Mouse (Mus musculus) hindbrain, embryonic 16.5 days (tissue): Measurements from ENCODE around the gene Nppc. TPM values are rescaled to one million over a fixed set of nuclear protein-coding genes. Genes with fewer than 3 reads are reported as not detected.

Experiments used
- ATAC-seq: fragments of 200-750 bp; cut with Nextera tagmentation; 2 replicates; pipeline ENCODE4 v1.8.0; 2017; ENCODE audit warnings: moderate TSS enrichment, moderate library complexity
- H3K27ac ChIP-seq: fragments of 300-500 bp; sonication (generic); 2 replicates; pipeline ENCODE4 v1.5.1; 2014; ENCODE audit warnings: low read depth, mild to moderate bottlenecking, control low read depth, low read length, moderate library complexity
- H3K27me3 ChIP-seq: fragments of 300-500 bp; sonication (generic); replicated peaks from 2 replicates; pipeline ENCODE4 v1.6.1; 2014; ENCODE audit warnings: low read length; ENCODE audit not compliant: control insufficient read depth, insufficient read depth
- H3K36me3 ChIP-seq: fragments of 300-500 bp; sonication (generic); 2 replicates; pipeline ENCODE4 v1.6.1; 2014; ENCODE audit warnings: mild to moderate bottlenecking, low read length, moderate library complexity, mixed read lengths; ENCODE audit not compliant: control insufficient read depth, insufficient read depth
- H3K4me1 ChIP-seq: fragments of 300-500 bp; sonication (generic); 2 replicates; pipeline ENCODE4 v1.6.1; 2014; ENCODE audit warnings: low read depth, low read length; ENCODE audit not compliant: control insufficient read depth, insufficient read depth
- H3K4me2 ChIP-seq: fragments of 300-500 bp; sonication (generic); 2 replicates; pipeline ENCODE4 v1.6.1; 2014; ENCODE audit warnings: mild to moderate bottlenecking, low read length, control low read depth, moderate library complexity
- H3K4me3 ChIP-seq: fragments of 300-500 bp; sonication (generic); 2 replicates; pipeline ENCODE4 v1.5.1; 2014; ENCODE audit warnings: mild to moderate bottlenecking, low read length, control low read depth, moderate library complexity
- H3K9ac ChIP-seq: fragments of 300-500 bp; sonication (generic); 2 replicates; pipeline ENCODE4 v1.6.1; 2014; ENCODE audit warnings: low read depth, mild to moderate bottlenecking, control low read depth, low read length, moderate library complexity
- H3K9me3 ChIP-seq: fragments of 300-500 bp; sonication (generic); 2 replicates; pipeline ENCODE4 v1.6.1; 2014; ENCODE audit warnings: mild to moderate bottlenecking, low read length, moderate library complexity; ENCODE audit not compliant: control insufficient read depth
- WGBS: fragments of 180-500 bp; shearing (Covaris S2); extraction: QIAGEN DNeasy Blood & Tissue Kit; methylation state at CpG from one replicate; pipeline ENCODE4 v1.1.7; 2014; 5-methylcytosine and 5-hydroxymethylcytosine counted together
- polyA plus RNA-seq: library from polyadenylated mRNA; unstranded; fragments of >200 nt; fragmentation: Nextera tagmentation; extraction: Ambion mirVana; gene quantifications from 2 replicates; pipeline ENCODE4 v1.2.1, GENCODE M21; 2015

Nppc gene
- polyA plus RNA-seq, 1 experiment from 2014 or later = 26.6 TPM

DNA sequence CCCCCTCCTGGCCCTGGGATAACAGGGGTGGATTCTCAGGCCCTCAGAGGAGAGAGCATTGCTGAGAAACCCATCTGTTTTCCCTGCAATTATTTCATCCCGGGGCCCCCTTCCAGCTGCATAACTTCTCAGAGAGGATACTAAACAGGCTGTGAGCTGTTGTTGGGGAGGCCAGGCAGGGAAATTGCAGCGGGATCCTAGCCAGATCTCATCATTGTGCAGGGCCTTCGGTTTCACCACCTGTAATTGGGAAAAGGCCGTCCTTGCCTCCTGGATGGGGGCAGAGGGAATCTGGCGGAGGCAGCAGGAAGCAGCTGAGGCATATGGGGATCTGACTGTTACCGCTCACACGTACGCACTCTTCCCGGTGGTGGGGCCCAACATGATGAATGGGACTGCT is 4.0 kb upstream of the Nppc start:
- peaks cover 10% of the 10 kb centered on the region for H3K27me3 ChIP-seq
- 38% methylated on average over 9 of the region's 9 CpGs for WGBS
- no peak overlapping the region for H3K27ac ChIP-seq
- H3K36me3 ChIP-seq = no peaks in the 10 kb centered on the region
- H3K4me3 ChIP-seq = no peak overlapping the region
- H3K4me2 ChIP-seq = no peak overlapping the region
- no peaks in the 10 kb centered on the region for H3K9me3 ChIP-seq
- peaks cover 6% of the 10 kb centered on the region for H3K4me1 ChIP-seq
- no peak for ATAC-seq
- no peak overlapping the region for H3K9ac ChIP-seq

DNA sequence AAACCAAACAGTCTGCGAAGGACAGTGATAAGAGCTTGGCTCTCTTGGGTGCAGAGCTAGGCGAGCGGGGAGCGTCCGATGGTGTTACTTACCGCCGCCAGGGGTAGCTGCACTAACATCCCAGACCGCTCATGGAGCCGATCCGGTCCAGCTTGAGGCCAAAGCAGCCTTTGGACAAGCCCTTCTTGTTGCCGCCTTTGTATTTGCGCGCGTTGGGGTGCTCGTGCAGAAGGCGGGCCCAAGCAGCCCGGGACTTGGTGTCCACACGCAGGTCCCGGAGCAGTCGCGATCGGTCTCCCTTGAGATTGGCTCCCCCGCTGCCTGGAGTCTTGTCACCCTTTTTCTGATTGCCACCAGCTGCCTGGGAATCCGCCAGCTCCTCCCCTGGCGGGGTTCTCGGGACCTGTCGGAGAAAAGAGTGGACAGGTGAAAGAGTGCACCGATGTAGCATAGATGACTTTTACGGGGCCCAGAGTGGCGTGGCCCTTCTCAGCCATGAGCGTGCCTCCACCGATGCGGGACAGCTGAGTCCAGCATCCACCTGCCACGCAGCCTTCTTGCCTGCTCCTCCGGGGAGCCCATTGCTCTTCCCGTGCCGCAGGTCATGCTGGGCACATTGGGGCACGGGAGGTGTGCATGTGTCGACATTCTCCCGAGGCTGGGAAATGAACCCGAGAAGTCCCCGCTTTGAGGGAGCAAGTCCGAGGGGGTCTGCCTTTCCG is 658 bp downstream of the Nppc start:
- Histone ChIP-seq H3K9ac (peak overlapping the region; percentile 77), H3K27ac (peak overlapping the region; percentile 51; the same call in 1 of the 2 replicates), H3K4me2 (peak overlapping the region; percentile 99), H3K27me3 (peaks cover 10% of the 10 kb centered on the region), H3K4me1 (peaks cover 8% of the 10 kb centered on the region), H3K4me3 (peak overlapping the region; percentile 58), H3K9me3 (no peaks in the 10 kb centered on the region), H3K36me3 (no peaks in the 10 kb centered on the region)
- under 1% methylated on average over 44 of the region's 44 CpGs for WGBS
- ATAC-seq = peak; percentile 68

DNA sequence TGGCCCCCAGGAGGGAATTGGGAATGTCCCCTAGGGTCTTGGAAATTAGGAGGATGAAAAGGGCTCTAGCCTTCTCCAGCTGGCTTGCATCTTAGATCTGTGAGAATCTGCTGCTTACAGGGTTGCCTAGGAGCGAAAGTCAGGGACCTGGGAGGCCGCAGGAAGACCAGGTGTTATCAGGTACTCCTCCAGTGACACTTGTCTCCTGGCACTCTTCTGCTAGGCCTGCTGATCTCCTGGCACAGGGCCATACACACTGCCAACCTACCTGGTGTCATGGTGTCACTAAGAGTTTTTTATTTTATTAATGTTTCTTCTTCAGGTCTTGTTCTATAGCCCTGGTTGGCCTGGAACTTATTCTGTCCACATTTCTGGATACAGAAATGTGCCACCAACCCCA is 5.3 kb downstream of the Nppc start:
- H3K4me1 ChIP-seq = peaks cover 7% of the 10 kb centered on the region
- H3K4me3 ChIP-seq = no peak overlapping the region
- H3K4me2 ChIP-seq = no peak overlapping the region
- no peak overlapping the region for H3K27ac ChIP-seq
- no peaks in the 10 kb centered on the region; the same call in 1 of the 2 replicates for H3K27me3 ChIP-seq
- H3K9me3 ChIP-seq = no peaks in the 10 kb centered on the region
- H3K9ac ChIP-seq = no peak overlapping the region
- ATAC-seq = no peak
- no peaks in the 10 kb centered on the region for H3K36me3 ChIP-seq
- 80% methylated on average over 2 of the region's 2 CpGs for whole genome bisulfite sequencing

DNA sequence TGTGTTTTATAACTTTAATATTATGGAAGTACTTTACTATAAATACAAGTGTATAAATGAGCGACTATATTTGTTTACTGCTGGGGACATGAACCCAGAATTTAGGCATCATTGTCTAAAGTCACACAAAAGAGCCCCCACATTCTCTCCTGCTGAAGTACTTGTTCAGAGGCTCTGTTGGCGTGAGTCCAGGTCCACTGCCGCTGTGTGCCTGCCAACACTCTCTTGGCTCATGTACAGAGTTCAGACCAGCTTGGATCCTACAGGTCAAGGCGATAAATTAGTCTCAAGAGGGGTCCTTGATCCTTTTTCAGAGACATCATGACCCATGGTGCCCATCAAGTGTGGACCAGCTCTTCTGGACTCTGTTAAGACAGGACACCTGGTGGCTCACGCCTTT is 13.3 kb downstream of the Nppc start:
- Histone ChIP-seq H3K4me1 (no peaks in the 10 kb centered on the region), H3K27ac (no peak overlapping the region), H3K36me3 (no peaks in the 10 kb centered on the region), H3K9ac (no peak overlapping the region), H3K4me3 (no peak overlapping the region), H3K4me2 (no peak overlapping the region), H3K9me3 (no peaks in the 10 kb centered on the region), H3K27me3 (no peaks in the 10 kb centered on the region)
- no peak for ATAC-seq
- 72% methylated on average over 5 of the region's 5 CpGs for WGBS

DNA sequence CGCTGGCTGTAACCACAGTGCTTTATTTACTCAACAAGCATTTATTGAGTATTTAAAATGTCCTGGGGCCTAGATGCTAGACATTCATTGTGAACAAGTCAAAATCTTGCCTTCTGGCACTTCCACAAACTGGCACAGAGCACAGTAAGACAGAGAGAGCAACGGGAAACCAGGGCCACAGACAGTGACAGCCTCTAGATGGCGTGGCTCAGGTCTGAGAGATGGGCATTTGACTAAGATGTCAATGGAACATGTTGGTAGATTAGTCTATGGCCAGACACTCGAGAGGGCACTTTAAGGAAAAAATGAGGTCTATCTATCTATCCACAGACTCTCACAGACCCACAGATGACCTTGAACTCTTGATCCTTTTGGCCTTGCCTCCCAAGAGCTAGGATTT is 17.7 kb downstream of the Nppc start:
- no peaks in the 10 kb centered on the region for H3K9me3 ChIP-seq
- 62% methylated on average over 4 of the region's 4 CpGs for WGBS
- no peak overlapping the region for H3K4me3 ChIP-seq
- H3K27ac ChIP-seq = no peak overlapping the region
- no peaks in the 10 kb centered on the region for H3K27me3 ChIP-seq
- no peak for ATAC-seq
- H3K36me3 ChIP-seq = no peaks in the 10 kb centered on the region
- no peaks in the 10 kb centered on the region for H3K4me1 ChIP-seq
- no peak overlapping the region for H3K4me2 ChIP-seq
- no peak overlapping the region for H3K9ac ChIP-seq

DNA sequence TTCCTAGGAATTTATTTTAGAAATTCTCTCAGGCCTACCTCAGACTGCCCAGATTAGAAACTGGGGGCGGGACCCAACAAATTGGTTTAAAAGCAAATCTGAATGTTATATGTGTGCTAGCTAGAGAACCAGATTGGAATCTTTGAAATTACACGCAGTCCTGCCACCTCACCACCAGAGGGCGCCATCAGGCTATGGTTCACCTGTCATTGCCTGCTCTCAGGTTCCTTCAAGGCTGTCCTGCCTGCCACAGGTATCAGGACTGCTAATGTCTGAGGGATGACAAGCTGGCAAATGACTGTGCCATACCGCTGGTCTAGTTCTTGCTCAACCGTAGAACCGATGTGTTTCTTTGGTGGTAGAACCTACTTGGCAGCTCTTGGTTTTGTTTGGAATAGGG is 20.1 kb downstream of the Nppc start:
- ATAC-seq = peak; percentile 40; the same call in 1 of the 2 replicates

DNA sequence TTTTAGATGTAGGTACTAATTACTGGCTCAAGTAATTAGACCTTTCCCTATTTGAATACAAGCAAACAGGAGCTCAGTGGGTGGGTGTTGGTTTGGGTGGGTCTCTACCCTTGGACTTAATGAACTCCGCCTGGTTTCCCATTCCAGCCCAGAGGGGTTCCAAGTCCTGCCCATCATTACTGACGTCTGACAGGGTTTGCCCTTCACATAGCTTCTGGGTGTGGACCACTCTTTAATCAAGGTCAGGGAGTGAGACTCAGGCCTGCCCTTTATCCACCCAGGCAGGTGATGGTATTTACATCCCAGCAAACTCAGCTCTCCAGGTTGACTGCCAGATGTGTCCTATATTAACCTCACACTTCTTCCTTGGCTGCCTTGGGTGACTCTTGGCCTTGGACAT is 22.9 kb downstream of the Nppc start:
- Histone ChIP-seq H3K4me2 (no peak overlapping the region), H3K9me3 (no peaks in the 10 kb centered on the region), H3K27ac (no peak overlapping the region), H3K36me3 (no peaks in the 10 kb centered on the region), H3K27me3 (no peaks in the 10 kb centered on the region), H3K9ac (no peak overlapping the region), H3K4me1 (no peaks in the 10 kb centered on the region), H3K4me3 (no peak overlapping the region)
- WGBS = 60% methylated on average over 2 of the region's 2 CpGs
- no peak for ATAC-seq

More for the DNA sequence above, 20.1 kb downstream of the Nppc start:
- H3K9me3 ChIP-seq = no peaks in the 10 kb centered on the region
- H3K9ac ChIP-seq = no peak overlapping the region
- no peaks in the 10 kb centered on the region for H3K36me3 ChIP-seq
- no peak overlapping the region for H3K27ac ChIP-seq
- H3K4me2 ChIP-seq = no peak overlapping the region
- no peaks in the 10 kb centered on the region for H3K4me1 ChIP-seq
- WGBS = 17% methylated on average over 6 of the region's 6 CpGs
- no peak overlapping the region for H3K4me3 ChIP-seq
- H3K27me3 ChIP-seq = no peaks in the 10 kb centered on the region

DNA sequence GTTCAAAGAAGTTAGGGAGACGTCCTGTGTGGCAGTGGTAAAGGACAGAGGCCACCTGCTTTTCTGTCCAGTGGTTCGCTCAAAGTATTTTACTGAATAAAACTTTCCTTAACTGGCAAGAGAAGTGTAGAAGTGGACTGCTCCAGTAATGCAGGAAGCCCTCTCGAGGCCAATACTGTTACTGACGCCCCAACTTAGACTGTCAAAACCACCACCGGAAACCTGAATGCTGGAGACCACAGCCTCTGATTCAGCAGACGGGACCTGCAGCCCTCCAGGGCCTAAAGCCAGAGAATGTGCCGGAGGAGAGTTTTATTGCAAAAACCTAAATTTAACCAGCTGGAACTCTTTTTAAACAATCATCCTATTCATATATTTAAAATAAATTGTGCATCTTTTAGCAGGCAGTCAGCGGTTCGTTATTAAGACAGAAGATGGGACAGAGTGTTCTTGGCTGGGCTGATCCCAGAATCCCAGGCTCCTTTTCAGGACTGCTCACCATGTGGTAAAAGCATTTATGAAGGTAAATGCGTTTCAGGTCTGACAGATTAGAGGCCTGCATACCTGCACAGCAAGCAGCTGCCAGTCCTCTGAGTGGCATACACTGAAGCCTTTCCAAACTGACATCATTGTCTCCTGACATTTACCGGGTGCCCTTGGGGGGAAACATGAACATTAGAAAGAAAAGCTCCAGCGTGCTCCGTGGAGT is 27.1 kb downstream of the Nppc start:
- Histone ChIP-seq H3K4me2 (no peak overlapping the region), H3K4me1 (no peaks in the 10 kb centered on the region), H3K9ac (no peak overlapping the region), H3K36me3 (no peaks in the 10 kb centered on the region), H3K27ac (no peak overlapping the region), H3K27me3 (no peaks in the 10 kb centered on the region), H3K4me3 (no peak overlapping the region), H3K9me3 (no peaks in the 10 kb centered on the region)
- WGBS = 69% methylated on average over 13 of the region's 13 CpGs
- ATAC-seq = no peak

DNA sequence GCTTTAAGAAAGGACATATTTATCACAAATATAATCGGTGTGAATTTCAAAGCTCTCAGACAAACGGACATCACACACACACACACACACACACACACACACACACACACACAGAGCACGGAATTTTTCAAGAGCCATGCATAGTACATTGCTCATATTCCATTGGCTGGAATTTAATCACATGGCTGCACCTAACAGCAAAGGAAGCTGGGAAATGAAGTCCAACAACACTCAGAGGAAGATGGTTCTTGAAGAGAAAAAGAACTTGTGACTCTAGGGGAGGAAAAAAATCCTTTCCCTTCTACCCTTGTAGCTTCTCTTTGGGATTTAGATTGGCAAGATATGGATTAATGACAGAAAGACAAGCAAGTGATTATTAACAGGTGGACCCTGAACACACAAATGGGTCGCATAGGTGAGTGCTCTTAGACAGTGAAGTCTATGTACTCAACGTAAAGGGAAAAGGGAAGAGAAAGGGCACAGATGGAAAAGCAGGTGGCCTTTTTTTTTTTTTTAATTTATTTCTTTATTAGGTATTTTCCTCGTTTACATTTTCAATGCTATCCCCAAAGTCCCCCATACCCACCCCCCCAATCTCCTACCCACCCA is 35.5 kb downstream of the Nppc start:
- ATAC-seq = peak; percentile 92

More for the DNA sequence above, 35.5 kb downstream of the Nppc start:
- H3K27ac ChIP-seq = no peak overlapping the region
- no peaks in the 10 kb centered on the region for H3K27me3 ChIP-seq
- H3K4me1 ChIP-seq = peaks cover 9% of the 10 kb centered on the region; the same call in 1 of the 2 replicates
- no peaks in the 10 kb centered on the region for H3K9me3 ChIP-seq
- H3K4me2 ChIP-seq = peak overlapping the region; percentile 46
- peak overlapping the region; percentile 18 for H3K4me3 ChIP-seq
- 55% methylated on average over 6 of the region's 6 CpGs for WGBS
- no peaks in the 10 kb centered on the region for H3K36me3 ChIP-seq
- no peak overlapping the region for H3K9ac ChIP-seq
